Mouse (Mus musculus) G1E (cell line): ENCODE measurements around the gene Pank4. TPM values are rescaled to one million over a fixed set of nuclear protein-coding genes. Genes with fewer than 3 reads are reported as not detected.

Experiments
- ATAC-seq: 2 replicates; pipeline ENCODE4 v1.8.0; 2016; ENCODE audit warnings: mild to moderate bottlenecking; ENCODE audit not compliant: insufficient number of reproducible peaks, poor library complexity, low FRiP score, severe bottlenecking; ENCODE audit errors: extremely low read depth
- DNase-seq: peaks from one replicate; pipeline ENCODE4 v3.0.0; 2012; ENCODE audit warnings: low spot score
- H3K27me3 ChIP-seq: 2 replicates; pipeline ENCODE4 v1.6.1; 2012; ENCODE audit warnings: mild to moderate bottlenecking, low read length, inconsistent platforms; ENCODE audit not compliant: insufficient read depth
- H3K36me3 ChIP-seq: replicated peaks from 2 replicates; pipeline ENCODE3; 2012; ENCODE audit warnings: mild to moderate bottlenecking, inconsistent platforms
- H3K4me1 ChIP-seq: 2 replicates; pipeline ENCODE4 v1.6.1; 2012; ENCODE audit warnings: low read depth, low read length, inconsistent platforms, mixed read lengths; ENCODE audit not compliant: insufficient read depth
- H3K4me3 ChIP-seq: 2 replicates; pipeline ENCODE4 v1.5.1; 2012; ENCODE audit warnings: low read depth, mild to moderate bottlenecking, inconsistent platforms, low read length, moderate library complexity, mixed read lengths
- H3K9me3 ChIP-seq: replicated peaks from 2 replicates; pipeline ENCODE4 v1.6.1; 2012; ENCODE audit warnings: inconsistent platforms
- CTCF ChIP-seq: IDR thresholded peaks from 2 replicates; pipeline ENCODE4 v1.5.1; 2012; ENCODE audit warnings: low read depth, low read length, inconsistent platforms, mixed read lengths
- GATA1 ChIP-seq: IDR thresholded peaks from 2 replicates; pipeline ENCODE4 v1.6.1; 2012; ENCODE audit warnings: borderline replicate concordance, low read length, inconsistent platforms, mixed read lengths
- GATA2 ChIP-seq: IDR thresholded peaks from 2 replicates; pipeline ENCODE4 v1.6.1; 2012; ENCODE audit warnings: low read depth, low read length, inconsistent platforms, borderline replicate concordance
- POLR2AphosphoS5 ChIP-seq: IDR thresholded peaks from 2 replicates; pipeline ENCODE4 v1.6.1; 2012; ENCODE audit warnings: low read depth, low read length, inconsistent platforms; ENCODE audit not compliant: insufficient replicate concordance
- TAL1 ChIP-seq: conservative IDR thresholded peaks from 2 replicates; pipeline ENCODE4 v1.6.1; 2012; ENCODE audit warnings: low read depth, low read length, inconsistent platforms, mixed read lengths
- polyA plus RNA-seq: library from polyadenylated mRNA; stranded (reverse); fragments of >175 nt; gene quantifications from 2 replicates; pipeline ENCODE4 v1.2.3, GENCODE M21; 2012
- total RNA-seq, 2 experiments: library from RNA; stranded (forward) in 1 of 2; stranded (reverse) in 1 of 2; fragments of 200-1000 nt in 1 of 2; fragments of >200 nt in 1 of 2; fragmentation: Nextera tagmentation in 1 of 2; gene quantifications; 2 replicates each; pipeline ENCODE4 v1.2.3; 2014 to 2017

The Pank4 gene
- total and polyA plus RNA-seq, 3 experiments = 34.2 to 41.6 (median 39.3) TPM

GRCm38 (mm10) chr4:154981076-154981475 lies 17.2 kb downstream of the Pank4 start:
- Histone ChIP-seq H3K4me1 (peaks cover 78% of the 10 kb centered on the region), H3K36me3 (peaks cover 79% of the 10 kb centered on the region), H3K9me3 (no peaks in the 10 kb centered on the region), H3K4me3 (no peak overlapping the region; the same call in 1 of the 2 replicates), H3K27me3 (no peaks in the 10 kb centered on the region; the same call in 1 of the 2 replicates)
- TF ChIP-seq GATA1 (no peak), POLR2AphosphoS5 (no peak), GATA2 (no peak), CTCF (no peak), TAL1 (no peak)
- no peak for DNase-seq
- ATAC-seq = no peak

- peak; percentile 59 for ATAC-seq
- DNase-seq = peak; percentile 64
- Histone ChIP-seq H3K9me3 (no peaks in the 10 kb centered on the region), H3K27me3 (peaks cover 2% of the 10 kb centered on the region; the same call in 1 of the 2 replicates), H3K4me1 (peaks cover 81% of the 10 kb centered on the region), H3K36me3 (peaks cover 75% of the 10 kb centered on the region), H3K4me3 (no peak overlapping the region; the same call in 1 of the 2 replicates)
- no peak for TF ChIP-seq GATA1
- no peak for TF ChIP-seq GATA2
- 0 out of 2 replicates have a peak, but pooled peaks have one; percentile 22 for TF ChIP-seq POLR2AphosphoS5
- TF ChIP-seq TAL1 = no peak
- TF ChIP-seq CTCF = peak; percentile 33; the same call in 1 of the 2 replicates
Observed at GRCm38 (mm10) chr4:154981530-154981929, 17.6 kb downstream of the Pank4 start.

- H3K9me3 ChIP-seq = no peaks in the 10 kb centered on the region
- H3K36me3 ChIP-seq = peaks cover 65% of the 10 kb centered on the region
- DNase-seq (peak; percentile 70), ATAC-seq (peak; percentile 70)
- peak; percentile 59; the same call in 1 of the 2 replicates for TF ChIP-seq POLR2AphosphoS5
- no peak for TF ChIP-seq GATA1
- H3K4me1 ChIP-seq = peaks cover 75% of the 10 kb centered on the region
- H3K27me3 ChIP-seq = peaks cover 12% of the 10 kb centered on the region
- peak overlapping the region; percentile 1; the same call in 1 of the 2 replicates for H3K4me3 ChIP-seq
Observed at GRCm38 (mm10) chr4:154982247-154983120, 18.6 kb downstream of the Pank4 start.

- TF ChIP-seq GATA2 = no peak
- no peak for TF ChIP-seq TAL1
- TF ChIP-seq GATA1 = no peak
- TF ChIP-seq CTCF = no peak
- no peak for TF ChIP-seq POLR2AphosphoS5
- no peak for ATAC-seq
- Histone ChIP-seq H3K9me3 (no peaks in the 10 kb centered on the region), H3K36me3 (peaks cover 52% of the 10 kb centered on the region), H3K27me3 (peaks cover 22% of the 10 kb centered on the region), H3K4me3 (peak overlapping the region; percentile 2; the same call in 1 of the 2 replicates), H3K4me1 (peaks cover 63% of the 10 kb centered on the region)
- no peak for DNase-seq
Observed at GRCm38 (mm10) chr4:154983767-154984166, 19.8 kb downstream of the Pank4 start.

GRCm38 (mm10) chr4:154985151-154985777 lies 21.3 kb downstream of the Pank4 start:
- DNase-seq (no peak), ATAC-seq (no peak)
- H3K4me3 ChIP-seq = peak overlapping the region; percentile 67; the same call in 1 of the 2 replicates
- H3K36me3 ChIP-seq = peaks cover 37% of the 10 kb centered on the region
- TF ChIP-seq POLR2AphosphoS5 (no peak), CTCF (no peak), TAL1 (no peak), GATA1 (no peak), GATA2 (no peak)
- H3K27me3 ChIP-seq = peaks cover 32% of the 10 kb centered on the region
- H3K9me3 ChIP-seq = no peaks in the 10 kb centered on the region
- H3K4me1 ChIP-seq = peaks cover 52% of the 10 kb centered on the region

GRCm38 (mm10) chr4:154986096-154986495 lies 22.2 kb downstream of the Pank4 start:
- Histone ChIP-seq H3K36me3 (peaks cover 29% of the 10 kb centered on the region), H3K4me3 (peak overlapping the region; percentile 67), H3K4me1 (peaks cover 46% of the 10 kb centered on the region), H3K27me3 (peaks cover 38% of the 10 kb centered on the region), H3K9me3 (no peaks in the 10 kb centered on the region)
- no peak for TF ChIP-seq GATA1
- TF ChIP-seq CTCF = peak; percentile 37; the same call in 1 of the 2 replicates
- DNase-seq (peak; percentile 87), ATAC-seq (no peak)
